Mouse (Mus musculus) right cerebral cortex, postnatal 10 days (tissue): ENCODE measurements around the gene Tigar.

Experiments
- DNase-seq, 2 experiments: peaks; one replicate each; pipeline ENCODE4 v3.0.0; 2021; ENCODE audit warnings: low spot score in 2 of 2

Gene Tigar

DNA sequence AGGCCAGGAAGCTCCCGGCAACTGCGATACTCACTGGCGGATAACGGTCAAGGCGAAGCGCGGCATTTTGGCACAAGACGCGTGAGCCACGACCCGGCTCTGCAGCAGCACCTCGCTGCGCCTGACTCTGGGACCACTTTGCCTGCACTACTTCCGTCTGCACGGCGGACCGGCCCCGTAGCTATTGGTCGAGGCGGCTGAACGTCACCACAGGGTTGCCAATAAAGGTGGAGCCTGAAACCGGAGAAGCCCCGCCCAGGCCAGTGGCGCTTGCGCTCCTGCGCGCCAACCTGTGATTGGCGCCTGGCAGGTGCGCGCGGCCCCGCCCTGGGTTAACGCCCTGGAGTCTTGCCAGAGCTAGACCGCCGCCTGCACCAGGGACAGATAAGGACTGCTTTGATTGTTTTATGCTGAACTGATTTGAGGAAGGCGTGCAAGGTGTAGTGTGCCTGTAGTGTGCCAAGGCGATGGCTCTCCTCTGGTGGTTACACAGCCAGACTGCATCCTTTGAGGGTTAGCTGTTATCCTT, at the start of gene Tigar:
Gene Tigar, minus strand, starts transcription at position 156 of the 529 bp plus-strand sequence.
- DNase-seq = peak; percentile 97

DNA sequence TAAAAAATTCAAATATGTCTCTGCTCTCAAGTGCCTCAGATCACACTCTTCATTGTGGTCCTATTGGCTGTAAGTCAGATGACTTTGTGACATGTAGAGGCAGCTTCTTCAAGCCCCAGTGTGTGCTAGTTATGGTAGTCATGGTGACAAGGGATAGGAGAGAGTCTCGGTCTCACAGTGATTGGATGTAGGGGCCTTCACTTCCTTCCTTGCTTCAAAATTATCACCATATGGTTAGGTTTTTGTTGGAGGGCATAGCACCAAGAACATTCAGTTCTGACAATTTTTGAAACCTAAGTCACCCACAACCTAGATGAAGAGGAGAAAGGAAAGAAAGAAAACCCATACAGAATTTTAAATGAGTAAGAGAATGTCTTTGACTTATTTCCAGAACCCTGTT, 48.0 kb upstream of the Tigar start:
- DNase-seq = no peak

DNA sequence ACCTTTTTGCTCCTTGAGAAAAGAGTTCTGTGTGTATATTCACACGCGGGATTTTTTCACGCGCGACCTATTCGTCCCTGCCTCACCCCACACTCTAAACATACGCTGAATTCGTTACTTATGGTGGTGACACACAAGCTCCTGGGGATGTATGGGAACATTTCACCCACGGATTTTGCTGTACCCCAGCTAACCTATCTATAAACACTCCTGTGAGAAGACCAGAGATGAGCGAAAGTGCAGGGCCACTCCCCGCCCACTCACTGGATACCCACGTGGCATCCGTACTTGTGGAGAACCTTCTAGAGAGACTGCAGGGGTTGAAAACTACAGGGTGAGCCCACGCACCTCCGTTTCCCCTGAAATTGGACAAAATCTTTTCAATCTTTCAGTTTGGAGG, 46.1 kb upstream of the Tigar start:
- no peak for DNase-seq

DNA sequence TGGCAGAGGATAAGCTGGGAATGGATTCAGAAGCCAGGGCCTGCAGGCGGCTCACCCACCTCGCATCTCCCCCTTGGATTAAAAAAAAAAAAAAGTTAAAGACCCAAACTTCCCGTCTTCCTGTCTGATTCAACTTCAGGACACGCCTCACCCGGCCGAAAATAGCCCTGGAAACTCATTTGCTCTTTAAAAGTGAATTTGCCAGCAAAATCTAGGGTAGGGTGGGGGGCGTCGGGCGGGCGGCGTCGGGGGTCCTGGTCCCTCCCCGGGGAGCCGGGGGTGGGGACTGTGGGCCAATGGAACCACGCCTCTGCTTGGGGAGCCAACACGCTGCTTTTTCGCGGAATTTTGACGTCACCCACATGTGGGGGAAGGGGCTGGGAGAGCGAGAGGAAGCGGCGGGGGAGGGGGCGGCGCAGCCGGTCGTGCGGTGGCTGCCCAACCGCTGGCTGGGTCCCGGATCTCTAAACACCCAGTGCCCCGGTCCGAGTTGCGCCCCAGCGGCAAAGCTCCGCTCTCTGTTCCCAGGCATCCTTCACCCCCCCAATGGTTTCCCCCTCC, 45.4 kb upstream of the Tigar start:
- peak; percentile 63 to 65 for DNase-seq

DNA sequence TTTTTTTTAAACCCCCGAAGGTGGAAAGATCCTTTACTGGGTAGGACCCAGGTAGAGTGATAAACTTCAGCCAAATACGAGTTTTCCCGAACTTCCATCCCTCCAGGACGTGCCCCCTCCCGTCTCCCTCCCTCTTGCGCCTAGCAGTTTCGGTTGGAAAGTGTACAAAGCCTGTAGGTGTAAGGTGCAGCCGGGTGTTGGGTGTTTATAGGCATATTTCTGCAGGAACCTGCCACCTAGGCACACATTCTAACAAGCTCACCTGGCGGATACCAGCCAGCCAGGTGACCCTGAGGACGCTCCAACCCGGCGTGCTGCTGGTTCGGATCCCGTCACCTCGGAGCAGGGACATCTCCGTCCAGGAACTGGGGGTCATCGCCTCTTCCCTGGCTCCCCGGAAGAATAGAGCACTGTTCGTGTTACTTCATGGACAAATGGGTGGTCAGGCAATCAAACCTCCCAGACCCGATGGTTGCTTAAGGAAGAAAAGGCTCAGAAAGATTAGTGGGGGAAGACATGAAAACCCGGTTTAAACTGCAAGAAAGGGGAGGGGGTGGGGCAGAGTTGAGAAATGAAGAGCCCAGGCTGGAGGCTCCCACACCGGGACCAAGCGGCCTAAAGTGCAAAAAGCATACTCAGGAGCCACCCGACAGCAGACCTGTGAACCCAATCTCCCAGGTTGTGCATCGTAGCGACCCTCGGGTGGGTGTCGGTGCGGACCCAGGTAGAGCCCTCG, 44.8 kb upstream of the Tigar start:
- no peak for DNase-seq

DNA sequence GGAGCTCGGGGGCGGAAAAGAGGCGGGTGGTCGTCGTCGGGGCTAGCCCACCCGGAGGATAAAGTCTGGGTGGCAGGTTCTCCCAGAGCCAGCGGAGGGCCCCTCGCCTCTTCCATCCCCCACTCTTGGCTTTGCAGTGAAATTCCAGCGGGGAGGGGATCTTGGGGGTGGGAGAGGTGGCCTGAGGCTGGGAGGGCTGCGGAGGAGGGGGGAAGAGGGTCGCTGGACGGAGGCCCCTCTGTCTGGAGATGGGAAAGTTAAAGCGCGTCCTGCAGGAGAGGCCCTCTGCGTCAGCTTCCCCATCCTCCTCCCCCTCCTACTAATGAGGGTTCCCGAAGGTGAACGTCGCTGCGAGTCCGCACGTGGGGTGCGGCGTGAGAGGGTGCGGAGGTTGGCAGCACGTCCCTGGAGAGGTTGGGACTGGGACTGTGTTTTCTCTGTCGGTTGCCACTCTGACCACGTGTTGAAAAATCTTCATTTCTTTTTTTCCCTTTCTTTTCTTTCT, 44.0 kb upstream of the Tigar start:
- peak; percentile 42 to 58 for DNase-seq

DNA sequence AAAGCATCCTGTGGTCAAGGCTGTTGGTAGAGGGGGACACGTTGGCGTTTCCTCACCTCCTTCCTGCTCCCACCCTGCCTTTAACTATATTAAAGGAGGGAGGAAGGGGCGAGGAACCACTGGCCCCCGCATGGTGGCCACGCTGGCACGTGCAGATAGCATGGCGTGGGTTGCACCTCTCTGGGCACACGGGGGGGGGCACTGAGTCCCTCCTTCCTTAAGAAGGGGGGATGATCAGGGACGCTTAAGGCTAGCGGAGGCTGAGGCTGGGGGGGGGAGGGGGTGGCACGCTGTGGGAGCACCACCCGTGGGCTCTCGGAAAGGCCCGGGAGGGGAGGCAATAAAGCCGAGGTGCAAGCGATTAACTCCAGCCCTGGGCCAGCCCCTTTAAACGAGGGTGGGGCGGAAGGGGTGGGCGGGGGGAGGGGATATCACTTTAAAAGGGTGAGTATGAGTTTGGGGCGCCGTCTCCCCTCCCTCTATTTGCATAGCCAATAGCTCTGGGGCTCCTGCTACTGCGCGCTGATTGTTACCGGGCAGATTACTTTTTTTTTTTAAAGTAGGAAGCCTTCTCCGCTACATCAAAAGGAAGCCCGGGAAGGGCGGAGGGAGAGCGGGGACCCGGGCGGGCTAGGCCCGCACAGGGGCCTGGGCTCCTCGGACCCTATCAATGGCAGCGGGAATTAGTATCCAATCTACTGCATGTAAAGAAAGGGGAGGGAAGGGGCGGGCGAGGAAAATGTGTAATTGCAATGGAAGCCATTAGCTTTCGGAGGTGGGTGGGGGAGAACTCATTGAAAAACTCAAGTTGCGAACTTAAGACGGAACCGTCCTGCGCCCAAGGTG, 43.0 kb upstream of the Tigar start, which contains the start of gene Ccnd2:
Gene Ccnd2, minus strand, starts transcription at position 88 of the 846 bp plus-strand sequence.
- peak; percentile 85 to 92 for DNase-seq

DNA sequence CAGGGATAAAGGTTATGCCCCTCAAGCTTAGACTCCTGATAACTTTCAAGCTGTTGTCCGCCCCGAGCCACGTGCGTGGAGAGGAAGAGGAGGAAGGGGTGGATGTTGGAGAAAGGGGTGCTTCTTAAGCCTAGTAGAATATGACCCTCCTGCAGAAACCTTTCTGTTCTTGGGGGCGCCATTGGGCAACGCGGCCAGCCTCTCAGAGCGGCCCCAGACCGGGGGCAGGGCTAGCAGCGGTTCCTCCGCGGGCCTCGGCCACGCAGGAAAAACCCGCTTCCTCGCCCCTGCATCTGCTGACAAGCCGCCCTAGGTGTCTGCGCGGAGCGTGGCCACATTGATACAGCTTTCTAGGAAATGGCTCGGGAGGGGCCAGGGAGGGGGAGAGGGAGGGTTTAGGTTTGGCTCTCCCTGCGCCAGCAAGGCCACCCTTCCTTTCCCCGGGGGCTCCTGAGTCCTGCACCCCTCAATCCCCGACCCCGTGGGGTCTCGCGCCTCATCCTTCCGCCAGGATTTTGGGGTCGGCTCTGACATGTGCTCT, 42.3 kb upstream of the Tigar start:
- DNase-seq = peak; percentile 59 to 64

DNA sequence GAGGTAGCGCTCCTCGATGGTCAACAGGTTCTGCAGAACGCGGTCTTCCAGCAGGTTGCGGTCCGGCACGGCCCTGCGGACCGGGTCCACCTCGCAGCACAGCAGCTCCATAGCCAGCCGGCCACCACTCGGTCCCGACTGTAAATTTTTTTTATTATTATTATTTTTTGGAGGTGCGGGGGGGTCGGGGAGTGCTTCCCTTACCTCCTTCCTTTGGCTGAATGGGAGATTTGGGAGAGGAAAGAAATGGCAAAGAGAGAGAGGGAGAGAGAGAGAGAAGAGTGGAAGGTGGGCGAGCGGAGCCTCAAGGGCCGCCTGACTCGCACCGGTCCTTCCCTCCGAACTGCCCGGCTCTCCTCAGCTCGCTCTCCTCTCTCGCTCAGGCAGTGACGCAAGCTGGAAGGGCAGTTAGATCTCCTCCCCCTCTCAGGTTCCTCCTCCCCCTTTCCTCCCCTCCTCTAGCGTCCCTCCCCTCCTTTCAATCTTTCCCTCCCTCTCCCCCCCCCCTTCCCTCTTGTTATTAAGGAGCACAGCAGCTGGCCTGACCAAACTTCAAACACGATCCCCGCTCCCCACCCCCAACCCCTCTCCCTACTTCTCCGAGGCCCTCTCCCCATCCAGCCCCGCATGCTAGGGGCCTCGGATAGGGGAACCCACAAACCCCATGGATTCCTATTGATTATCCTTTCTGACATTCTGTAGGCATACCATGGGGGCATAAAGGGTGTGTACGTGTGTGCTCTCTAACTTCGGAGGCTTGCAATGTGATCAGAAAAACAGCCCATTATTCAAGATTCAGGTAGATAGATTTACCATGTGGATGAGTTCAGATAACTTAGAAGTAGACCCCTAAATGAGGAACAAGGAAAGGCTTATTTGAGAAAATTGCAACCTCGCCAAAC, 41.6 kb upstream of the Tigar start:
- peak; percentile 84 to 87 for DNase-seq

DNA sequence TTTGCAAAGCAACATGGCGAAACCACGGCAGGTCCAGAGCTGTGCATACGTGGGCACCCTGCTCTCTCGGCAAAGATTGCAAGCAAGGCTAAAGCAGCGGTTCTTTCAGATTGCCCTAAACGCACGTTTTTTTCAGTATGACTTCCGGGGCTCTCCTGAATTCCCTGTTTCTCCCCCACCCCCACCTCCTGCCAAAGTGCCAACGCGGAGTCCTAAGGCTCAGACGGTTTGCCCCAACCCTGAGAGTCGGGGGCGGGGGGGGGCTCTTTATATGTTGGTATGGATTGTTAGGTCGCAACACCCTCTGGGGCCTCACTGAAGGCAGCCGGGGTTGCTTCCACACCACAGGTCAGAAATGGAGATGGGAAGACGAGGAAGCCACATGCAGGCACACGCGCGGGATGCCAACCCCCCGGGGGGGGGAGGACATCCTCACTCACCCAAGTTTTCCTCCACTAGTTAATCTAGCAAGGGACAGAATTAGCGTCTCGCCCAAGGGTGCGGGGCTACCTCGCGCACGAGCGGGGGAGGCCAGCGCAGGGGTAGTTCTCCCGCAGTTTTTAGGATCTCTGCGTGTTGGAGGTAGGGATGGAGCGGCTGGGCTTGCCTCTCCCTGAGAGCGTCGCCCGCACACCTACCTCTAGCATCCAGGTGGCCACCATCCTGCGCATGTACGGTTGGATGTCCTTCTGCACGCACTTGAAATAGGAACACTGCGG, 40.7 kb upstream of the Tigar start:
- DNase-seq = peak; percentile 57

DNA sequence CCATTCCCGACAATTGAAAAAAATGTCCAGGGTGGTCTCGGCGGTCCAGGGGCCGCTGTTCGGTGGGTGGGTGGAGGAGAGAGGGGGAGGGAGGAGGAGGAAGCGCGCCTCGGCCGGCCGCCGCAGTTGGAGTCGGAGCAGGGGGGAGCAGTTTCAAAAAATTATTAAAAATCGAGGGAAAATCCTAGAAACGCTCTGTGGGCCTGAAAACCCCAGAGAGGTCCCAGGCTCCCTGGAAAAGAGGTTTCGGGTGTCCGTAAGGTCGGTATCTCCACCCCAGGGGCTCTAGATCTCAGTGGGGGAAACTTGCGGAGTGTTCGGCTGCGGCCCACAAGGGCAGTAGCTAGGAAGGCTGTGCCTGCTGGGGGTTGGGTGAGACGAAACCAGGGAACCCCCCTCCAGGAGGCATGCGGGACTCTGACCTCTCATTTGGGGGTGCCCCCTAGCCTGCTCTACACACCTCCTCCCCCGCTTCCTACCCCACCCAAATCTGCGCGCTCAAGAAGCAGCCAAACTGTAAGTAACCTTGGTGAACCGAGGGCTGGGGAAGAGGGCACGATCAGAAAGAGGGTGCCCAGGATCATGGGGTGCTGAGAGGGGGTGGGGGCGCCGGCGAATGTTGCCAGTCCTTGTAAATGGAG, 40.1 kb upstream of the Tigar start:
- DNase-seq = peak in 1 of 2 experiments; percentile 49

DNA sequence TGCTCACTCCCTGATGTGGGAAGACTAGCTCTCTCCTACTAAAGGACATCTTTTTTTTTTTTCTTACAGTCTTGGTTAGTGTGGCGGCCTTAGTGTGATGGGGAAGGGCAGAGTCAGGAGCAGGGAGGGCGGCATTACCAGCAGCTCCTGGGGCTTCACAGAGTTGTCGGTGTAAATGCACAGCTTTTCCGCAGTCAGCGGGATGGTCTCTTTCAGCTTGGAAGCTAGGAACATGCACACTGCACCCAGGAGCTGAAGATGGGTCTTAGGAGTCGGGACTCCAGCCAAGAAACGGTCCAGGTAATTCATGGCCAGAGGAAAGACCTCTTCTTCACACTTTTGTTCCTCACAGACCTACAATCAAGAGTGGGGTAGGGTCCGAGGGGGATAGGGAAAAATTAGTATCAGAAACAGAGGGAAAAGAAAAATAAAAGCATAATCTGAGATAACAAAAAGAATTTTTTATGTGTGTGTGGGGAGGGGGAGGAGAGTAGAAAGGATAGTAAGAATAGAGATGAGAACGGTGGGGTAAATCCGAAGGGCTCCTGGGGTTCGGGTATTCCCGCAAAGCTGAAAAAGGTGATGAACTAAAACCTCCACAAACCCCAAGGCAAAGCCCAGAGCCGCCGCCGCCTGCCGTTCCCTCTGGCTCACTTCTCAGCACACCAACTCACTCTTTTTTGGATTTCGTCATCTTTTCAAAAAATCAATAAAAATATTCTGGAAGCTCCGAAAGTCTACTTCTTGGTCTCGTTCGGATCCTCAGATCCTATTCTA, 39.4 kb upstream of the Tigar start:
- DNase-seq = no peak

DNA sequence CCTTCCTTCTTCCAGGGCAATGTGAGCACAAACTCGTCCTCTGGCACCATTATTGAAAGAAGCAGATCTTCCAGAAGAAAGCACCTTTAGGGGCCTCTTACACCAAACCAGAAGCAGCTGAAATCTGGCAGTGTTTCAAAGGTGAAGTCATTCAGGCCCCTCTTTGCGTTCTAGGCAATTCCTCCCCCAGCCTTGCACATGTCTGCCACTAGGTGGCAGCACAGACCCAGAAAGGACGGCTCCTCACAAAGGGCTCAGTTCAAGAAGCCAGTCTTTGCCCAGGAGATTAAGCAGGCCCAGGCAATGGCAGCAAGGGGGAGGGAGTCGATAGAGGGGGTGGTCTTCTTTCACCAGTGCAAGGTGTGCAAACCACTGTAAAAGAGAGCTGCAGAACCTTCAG, 38.3 kb upstream of the Tigar start:
- DNase-seq = peak; percentile 89 to 92

DNA sequence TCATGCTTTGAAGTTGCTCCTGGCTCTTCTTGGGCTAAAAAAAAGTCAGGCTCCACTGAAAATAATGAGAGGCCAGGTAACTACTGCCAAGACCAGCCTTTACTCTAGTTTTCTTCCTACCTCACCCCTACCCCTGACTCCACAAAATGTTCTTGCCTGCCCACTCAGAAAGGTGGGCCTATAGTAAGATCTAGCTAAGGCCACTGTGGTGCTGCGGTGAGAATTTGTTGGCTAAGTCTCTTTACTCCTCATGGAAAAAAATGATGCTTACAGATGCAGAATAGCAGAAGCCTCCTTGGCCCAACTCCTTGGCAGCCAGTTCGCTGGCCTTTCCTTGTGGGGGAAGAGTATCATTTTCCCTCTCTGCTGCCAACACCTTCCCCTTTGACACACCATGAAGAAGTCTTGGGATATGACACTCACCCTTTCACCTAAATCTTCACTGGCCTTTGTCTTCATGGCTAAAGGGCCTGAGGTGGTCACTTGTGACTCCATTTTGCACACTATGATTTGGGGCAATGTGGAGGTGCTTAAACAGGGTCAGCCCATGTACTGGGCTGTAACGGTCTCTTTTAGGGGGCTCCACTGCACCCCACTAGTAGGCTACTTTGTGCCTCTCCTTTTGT, 37.1 kb upstream of the Tigar start:
- DNase-seq = no peak

DNA sequence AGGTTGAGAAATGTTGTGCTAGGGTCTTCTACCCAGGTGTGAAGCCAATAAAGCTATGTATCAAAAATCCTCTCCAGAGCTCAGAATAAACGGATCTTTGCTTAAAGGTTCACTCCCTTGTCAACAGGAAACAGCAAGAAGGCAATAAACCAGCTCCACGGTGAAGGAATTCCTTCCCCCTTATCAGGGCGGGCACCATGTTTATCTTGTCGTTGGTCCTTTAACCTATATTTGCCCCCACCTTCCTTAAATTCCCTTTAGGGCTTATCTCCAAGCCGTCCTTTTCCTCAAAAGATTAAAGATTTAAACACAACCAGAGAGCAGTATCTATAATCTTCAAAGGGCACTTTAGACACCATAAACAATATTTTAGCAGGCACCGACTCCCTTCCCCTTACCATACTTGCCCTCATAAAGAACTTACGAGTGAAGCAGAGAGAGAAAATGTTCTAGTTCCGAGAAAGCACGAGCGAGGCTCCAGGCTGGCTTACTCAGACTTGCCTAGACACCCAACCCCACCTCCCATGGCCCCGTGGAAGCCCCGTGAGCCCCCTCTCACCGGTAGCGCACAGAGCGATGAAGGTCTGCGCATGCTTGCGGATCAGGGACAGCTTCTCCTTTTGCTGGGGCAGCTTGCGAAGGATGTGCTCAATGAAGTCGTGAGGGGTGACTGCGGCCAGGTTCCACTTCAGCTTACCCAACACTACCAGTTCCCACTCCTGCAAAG, 36.3 kb upstream of the Tigar start:
- DNase-seq = no peak

DNA sequence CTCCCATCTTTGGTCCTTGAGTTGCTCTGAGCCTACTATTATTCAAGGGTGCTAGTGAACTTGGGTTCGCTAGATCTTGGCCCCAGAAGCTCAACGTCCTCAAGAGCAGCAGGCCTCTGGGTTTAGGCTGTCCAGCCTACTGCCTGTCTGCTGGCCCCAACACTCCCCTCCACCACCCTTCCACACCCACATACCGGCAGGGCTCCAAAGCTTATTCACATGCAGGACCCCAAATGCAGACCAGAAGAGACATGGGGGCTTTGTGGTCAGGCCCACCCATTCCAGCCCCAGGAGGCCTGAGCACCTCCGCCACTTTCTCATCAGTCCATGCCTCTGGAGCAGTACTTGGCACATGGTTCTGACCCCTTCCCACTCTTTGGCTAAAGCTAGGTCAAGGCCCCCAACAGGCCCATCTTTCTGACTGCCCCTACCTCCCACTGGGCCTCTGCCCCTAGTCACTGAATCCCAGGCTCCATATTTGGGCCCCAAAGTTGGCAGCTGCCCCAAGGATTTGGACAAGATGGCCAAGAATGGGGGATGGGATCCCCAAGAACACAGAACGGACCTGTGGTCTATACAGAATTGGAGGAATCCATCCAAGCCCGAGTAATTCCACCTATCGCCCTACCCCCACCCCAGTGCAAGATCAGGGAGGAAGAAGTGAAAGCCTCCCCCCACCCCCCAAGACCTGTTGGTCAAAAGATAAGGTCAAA, 34.4 kb upstream of the Tigar start:
- no peak for DNase-seq

DNA sequence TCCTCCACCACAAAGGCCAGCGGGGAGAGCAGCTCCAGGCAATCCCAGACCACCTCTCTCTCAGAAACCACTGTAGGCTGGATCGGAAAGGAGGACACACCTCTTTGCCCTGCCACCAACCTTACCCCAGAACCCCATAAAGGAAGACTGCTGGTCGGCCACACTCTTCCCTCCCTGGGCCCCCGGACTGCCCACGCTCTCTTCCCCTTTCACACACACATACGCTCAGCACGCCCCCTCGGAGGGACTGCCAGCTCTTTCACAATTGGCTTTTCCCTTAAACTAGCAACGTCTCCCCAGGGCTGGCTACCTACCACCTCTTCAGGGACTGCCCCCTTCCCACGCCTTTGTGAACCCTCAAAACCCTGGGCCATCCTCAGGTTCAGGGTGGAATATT, 33.8 kb upstream of the Tigar start:
- DNase-seq = no peak
